Mouse (Mus musculus) monocyte, adult 5-6 weeks (primary cell): ENCODE results near the gene Whrn. TPM values are rescaled to one million over a fixed set of nuclear protein-coding genes. Genes with fewer than 3 reads are reported as not detected.

Experiments used
- total RNA-seq: library from RNA; stranded (forward); fragments of 200-1000, 200-491, 200-594 nt; gene quantifications from 3 replicates; pipeline ENCODE4 v1.2.3, GENCODE M21; 2017

The Whrn gene
- total RNA-seq, 1 experiment from 2014 or later: 3.2 TPM

Other genes starting within 250 kb of the Whrn start
- 1.7 TPM in 1 of 3 replicates, not detected in the others for gene Orm1, start 151.4 kb downstream of the Whrn start, total RNA-seq
- gene Orm3, start 139.8 kb downstream of the Whrn start, total RNA-seq: not detected in 3 replicates
- gene Orm2, start 133.5 kb downstream of the Whrn start, total RNA-seq: not detected in 3 replicates
- 70.1 to 153 TPM (median 72.2 TPM) in 3 replicates for gene Akna, start 92.6 kb downstream of the Whrn start, total RNA-seq
- 72.4 to 128 TPM (median 93.3 TPM) in 3 replicates for gene Atp6v1g1, start 48.8 kb upstream of the Whrn start, total RNA-seq
- 5.0 to 42.9 TPM (median 14.7 TPM) in 3 replicates for gene Tmem268, start 62.8 kb upstream of the Whrn start, total RNA-seq
- not detected in 3 replicates for gene Gm11213, start 109.3 kb upstream of the Whrn start, total RNA-seq
- not detected in 3 replicates for gene Tex48, start 126.4 kb upstream of the Whrn start, total RNA-seq
- not detected in 3 replicates for gene Gm11214, start 167.4 kb upstream of the Whrn start, total RNA-seq
- gene Tnfsf15, start 249.1 kb upstream of the Whrn start, total RNA-seq: not detected in 3 replicates